Mouse (Mus musculus): ENCODE data around the gene Atp2b4.
A peak's percentile ranks its signal among the peaks of the same experiment; 100 is the strongest.

Atp2b4 gene

DNA sequence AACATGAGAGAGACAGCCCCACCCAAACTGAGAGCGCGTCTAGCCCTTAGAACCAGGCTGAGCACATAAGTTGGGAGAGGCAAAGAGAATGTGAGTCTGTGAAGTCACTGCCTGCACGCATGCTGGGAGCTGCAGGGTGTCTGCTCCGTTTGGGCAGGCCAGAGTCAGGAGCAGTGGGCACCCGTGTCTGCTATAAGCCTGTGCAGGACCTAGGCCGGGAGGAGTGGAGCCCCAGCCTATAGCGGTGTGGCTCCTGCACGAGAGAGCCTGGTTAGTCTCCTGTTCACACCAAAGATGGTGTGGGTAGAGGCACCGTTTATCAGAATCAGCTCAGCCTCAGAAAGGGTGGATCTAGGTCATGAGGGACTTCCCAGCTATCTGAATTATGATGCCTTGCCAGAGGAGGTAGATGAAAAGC is 55.8 kb downstream of the Atp2b4 start:
- no peak for DNase-seq (ENCODE audit: low spot score)

DNA sequence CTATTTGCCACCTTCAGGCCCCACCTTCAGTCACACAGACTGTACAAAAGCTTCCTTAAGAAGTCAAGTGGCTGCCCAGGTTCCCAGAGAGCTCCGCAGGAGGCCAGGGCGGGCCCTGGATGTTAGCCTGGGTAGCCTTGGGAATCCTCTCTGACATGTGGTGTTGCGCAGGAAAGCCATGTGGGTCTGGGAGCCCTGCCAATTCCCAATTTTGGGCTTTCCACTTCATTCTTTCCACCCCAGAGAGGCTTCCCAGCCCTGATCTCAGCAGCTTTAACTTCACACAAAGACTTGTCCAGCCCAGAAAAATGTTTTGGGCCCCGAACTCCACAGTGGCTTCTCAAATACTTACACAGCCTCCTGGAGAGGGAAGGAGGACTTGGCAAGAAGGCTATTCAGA is 56.2 kb downstream of the Atp2b4 start:
- no peak for DNase-seq (ENCODE audit: low spot score)

DNA sequence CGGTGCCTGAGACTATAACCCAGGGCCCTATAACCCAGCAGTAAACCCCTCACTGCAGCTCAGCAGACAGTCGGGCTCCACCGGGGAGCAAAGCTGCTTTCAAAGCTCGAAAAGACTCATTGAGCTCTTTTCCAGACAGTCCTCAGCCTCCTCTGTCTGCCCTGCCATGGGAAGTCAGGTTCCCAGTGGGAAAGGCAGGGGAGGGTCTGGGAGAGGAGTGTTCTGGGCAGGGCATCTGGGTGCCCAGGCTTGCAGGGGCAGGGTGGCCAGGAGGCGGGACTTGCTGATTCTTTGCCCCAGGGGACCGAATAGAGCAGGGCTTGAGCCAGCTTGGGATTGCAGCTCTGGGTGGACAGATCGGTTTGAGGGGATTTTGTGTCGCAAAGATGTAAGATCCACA is 58.3 kb downstream of the Atp2b4 start:
- DNase-seq (ENCODE audit: low spot score), result no peak

DNA sequence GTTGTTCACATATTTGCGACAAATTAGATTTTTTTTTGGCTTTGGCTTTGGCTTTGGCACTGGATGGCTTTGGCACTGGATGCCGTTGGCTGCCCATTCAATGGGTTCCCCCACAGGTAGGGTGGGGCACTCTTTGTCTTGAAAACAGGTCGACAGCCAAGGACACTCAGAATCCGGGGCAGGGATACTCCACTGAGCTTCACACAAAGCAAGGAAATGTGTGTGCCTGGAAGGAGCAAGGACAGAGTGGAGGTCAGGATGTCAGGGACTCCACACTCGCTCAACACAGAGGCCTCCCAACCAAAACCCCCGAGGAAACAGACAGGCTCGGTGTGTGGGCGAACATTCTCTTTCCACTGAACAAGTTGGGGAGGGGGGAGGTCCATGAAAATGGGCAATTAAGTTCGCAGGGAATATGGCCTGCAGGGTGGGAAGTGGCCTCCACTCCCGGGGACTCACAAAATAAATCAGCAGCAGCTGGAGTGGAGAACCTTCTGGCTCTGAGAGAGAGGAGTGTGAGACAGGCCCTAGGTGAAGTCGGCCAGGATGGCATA is 58.9 kb downstream of the Atp2b4 start:
- no peak for DNase-seq (ENCODE audit: low spot score)

DNA sequence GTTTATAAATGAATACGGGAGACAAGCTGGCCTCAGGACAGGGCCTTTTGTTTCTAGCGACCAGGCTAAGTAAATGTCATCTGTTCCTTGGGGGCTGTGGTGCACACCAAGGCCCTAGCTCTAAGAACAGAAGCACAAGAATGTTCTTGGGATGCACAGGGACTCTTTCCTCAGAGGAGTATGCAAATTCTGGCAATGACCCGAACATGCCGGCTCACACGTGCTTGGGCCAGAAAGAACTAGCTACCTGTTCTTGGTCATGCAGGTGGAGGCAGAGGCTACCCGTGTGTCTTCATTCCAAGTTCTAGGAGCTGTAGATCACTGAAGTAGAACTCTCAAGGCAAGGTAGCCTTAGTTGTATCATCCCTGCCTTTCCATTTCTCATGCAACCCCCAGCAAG is 59.7 kb downstream of the Atp2b4 start:
- no peak for DNase-seq (ENCODE audit: low spot score)

DNA sequence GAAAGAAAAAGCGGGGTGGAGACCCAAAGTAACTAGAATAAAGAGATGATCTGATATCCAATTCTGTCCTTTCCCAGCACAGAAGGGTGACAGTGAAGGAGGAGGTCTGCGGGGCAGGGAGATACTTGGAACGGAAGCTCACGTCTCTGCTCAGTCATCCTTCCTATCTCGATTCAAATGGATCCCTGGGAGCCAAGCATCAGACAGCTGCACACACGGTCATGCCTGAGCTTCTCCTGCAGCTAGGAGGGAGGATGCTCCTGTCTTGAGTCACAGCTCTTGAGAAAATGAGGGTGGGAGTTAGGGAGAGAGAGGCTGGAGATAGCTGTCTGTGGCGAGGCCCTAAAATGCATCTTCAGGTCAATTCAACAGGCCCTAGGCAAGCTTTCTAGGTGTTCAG is 64.2 kb downstream of the Atp2b4 start:
- no peak for DNase-seq (ENCODE audit: low spot score)

DNA sequence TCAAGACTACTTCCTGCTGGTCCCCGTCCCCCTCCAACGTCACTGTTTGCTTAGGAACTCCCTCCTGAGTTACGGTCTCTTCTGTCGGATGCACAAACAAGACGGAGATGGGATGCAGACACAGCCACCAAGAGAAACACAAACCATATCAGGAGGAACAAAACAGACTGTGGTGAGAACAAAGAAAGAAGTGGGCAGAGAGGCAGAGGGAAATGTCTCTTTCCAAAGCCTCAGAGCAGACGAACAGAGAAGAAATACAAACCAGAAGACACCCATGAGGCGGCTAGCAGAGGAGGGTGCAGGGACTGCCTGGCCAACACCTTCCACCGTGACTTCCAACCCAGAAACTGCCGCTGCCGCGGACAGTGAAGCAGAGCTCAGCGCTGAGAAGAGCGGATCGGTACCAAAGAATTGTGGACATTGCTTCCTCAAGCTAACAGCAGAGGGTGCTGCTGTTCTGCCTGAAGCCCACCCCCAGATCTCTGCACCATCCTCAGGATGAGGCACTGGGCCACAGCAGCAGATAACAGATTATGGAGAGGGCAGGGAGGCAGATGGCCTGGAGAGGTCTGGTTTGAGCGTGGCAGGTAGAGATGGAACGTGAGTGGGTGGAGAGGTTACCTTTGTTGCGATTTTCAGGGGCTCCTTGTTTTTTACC is 64.7 kb downstream of the Atp2b4 start:
- peak; percentile 90 for DNase-seq (ENCODE audit: low spot score)

DNA sequence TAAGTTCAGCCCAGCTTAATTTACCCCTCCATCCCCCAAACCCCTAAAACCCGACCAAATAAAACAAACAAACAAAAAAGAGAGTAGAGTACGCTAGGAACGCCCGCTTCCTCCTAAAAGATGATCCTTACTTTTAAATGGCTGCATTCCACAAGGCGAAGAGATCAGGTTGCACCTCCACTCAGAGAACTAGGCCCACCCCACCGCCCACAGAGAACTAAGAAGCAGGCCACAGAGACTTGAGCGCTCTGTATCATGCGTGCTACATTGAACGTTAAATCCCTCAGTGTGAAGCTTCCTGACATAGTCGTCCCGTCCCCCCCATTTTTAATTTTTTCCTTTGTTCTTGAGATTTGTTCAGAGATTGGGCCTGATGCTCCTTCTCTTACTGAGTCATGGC is 68.0 kb downstream of the Atp2b4 start:
- DNase-seq (ENCODE audit: low spot score), result no peak

DNA sequence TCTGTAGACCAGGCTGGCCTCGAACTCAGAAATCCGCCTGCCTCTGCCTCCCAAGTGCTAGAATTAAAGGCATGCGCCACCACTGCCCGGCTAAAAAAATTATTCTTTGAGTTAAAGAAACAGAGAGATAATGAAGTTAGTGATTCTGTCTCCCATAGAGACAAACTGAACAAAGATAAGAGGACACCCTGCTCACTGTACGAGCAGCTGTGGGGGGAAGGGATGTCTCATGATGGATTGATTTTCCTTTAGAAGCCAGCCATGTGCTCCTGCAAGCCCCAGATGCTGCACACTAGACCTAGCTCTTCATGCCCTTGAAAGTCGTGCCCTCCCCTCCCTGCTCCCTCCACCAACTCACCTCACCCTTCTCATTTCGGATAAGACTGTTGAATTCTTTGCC is 72.5 kb downstream of the Atp2b4 start:
- no peak for DNase-seq (ENCODE audit: low spot score)

DNA sequence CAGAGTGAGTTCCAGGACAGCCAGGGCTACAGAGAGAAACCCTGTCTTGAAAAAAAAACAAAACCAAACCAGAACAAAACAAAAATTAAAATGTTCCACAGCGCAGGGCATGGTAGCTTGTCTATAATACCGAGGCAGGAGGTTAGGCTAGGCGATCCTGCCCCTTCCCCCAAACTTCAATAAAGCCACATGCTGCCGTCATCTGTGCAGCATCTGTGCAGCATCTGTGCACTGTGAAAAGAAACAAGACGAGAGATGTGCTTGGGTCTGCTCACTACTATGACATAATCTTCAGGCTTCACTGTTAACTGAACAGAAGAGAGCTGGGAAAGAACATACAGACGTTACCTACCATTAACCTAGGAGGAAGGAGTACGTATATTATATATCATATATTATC is 80.5 kb downstream of the Atp2b4 start:
- no peak for DNase-seq (ENCODE audit: low spot score)

DNA sequence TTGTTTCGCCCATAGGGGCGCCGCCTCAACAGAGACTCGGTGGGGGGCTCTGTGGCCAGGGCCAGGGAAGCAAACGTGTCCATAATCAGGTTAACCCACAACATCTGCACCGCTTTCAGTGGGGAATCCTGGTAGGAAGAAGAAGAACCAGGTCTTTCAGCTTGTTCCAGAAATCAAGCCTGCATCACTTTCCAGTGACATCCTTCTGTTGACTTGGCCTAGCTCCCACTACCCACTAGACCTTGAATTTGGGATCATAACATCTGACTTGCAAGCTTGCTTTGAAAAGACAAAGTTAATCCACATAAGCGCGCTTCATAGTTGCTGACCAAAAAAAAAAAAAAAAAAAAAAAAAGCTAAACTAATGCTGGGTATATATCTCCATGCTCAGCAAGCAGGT is 82.1 kb downstream of the Atp2b4 start:
- no peak for DNase-seq (ENCODE audit: low spot score)

DNA sequence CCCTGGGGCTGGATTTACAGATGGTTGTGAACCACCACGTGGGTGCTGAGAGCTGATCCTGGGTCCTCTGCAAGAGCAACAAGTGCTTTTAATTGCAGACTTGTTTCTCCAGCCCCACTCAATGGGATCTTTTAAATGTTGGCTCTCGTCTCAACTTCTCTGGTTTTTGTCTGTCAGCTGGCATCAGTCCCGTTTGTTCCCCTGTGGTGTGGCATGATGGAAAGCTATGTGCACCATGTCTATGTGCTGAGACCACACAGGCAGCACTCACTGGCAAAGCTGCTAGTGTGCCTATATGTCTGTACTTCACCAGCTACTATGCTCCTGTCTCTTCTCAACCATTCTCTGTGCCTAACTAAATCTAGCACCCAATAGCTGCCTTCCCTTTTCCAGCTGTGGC is 82.5 kb downstream of the Atp2b4 start:
- DNase-seq (ENCODE audit: low spot score), result no peak

DNA sequence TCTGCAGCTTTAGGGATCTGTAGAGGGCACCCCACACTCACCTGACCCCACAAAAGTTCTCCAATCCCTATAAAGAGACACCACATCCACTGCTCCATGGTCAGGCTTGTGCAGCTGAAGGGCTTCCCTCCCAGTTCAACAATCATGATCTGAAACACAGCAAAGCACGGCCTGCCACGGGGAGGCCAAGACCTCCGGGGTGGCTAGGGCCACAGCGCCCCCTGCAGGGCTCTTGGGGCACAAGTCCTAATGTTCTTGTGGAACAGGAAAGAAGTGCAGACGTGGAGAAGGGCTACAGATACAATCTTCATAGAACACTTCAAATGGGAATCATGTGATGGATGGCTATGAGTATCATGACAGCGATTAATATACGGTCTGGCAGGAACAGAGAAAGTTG is 84.4 kb downstream of the Atp2b4 start:
- peak; percentile 38 for DNase-seq (ENCODE audit: low spot score)

DNA sequence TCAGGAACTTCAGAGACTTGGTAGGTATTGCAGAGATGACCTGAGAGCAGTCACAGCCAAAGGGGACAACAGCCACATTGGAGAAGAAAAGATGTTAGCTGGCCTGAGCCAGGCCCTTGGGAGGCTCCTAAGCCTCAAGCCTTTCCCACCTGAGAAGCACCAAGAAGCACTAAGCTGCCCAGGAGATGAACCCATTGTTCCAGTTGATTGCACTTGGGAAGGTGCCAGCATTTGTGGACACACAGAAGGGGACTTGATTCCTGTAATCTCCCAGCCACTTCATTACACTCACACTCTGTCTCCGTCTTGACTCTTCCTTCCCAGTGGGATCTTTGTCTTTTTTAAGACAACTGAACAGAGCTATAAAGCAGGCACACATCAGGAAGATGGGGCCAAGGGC is 85.7 kb downstream of the Atp2b4 start:
- DNase-seq (ENCODE audit: low spot score), result no peak

DNA sequence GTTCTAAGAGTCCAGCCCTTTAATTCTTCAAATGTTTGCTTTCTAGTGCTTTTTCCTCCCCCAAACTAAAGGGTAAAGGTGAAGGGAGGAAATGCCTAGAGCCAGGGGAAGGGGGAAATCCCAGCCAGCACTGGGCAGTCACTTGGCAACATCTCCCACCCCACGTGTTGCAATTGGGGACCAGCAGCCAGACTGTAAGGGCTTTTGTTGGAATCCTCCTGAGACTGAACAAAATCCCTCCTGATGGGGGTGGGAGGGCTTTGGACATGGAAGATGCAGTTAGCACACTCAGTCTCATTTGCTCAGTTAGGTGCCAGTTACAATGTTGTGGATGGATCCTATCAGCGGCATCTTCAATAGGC is 87.9 kb downstream of the Atp2b4 start:
- DNase-seq (ENCODE audit: low spot score), result no peak

DNA sequence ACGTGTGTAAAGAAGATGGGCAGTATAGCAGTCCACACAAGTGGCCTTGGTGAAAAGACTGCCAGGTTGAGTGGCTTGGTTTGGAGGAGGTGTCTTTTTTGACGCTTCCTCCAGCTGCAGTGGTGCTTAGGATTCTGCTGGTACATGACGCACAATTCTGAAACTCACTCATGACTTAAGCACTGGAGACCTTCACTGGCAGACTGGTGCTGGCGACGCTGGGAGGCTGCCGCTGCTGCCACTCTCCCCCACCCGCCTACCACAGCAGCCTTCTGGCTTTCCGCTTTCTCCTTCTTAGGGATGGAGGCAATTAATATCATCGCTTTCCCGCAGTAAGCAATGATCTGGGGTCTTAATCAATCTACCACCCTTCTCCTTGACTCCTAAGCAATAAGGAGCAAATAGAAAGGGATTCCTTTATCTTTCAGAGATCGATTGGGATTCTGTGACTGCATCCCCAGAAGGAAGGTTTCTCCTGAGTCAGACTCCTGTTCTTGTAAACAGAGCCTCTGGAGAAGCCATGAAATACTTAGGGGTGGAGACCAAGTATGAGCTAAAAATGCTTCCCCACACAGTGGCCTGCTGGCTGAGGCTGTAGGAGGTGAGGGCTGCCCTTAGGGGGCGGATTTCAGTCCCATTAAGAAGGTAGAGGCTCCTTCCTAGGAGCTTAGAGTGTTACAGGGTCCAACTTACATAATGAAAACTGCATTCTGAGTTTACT is 88.4 kb downstream of the Atp2b4 start:
- DNase-seq (ENCODE audit: low spot score), result no peak

DNA sequence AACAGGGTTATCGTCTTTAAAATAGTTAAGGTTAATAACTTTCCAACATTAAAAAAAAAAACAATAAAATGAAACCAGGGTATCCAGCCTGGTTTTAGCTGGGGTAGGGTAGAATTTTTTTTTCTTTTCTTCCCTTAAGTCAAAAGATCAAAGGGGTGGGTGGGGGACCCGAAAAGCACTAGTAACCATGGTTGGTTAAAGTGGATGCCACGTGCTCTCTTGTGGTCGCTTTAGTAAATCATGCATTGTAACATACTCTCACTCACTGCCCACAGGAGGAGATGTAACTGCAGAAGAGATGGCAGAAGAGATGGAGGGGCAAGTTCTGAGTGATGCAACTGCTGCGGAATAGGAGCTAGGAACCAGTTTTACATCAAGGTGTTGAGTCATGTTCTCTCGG is 89.5 kb downstream of the Atp2b4 start:
- DNase-seq (ENCODE audit: low spot score), result no peak

DNA sequence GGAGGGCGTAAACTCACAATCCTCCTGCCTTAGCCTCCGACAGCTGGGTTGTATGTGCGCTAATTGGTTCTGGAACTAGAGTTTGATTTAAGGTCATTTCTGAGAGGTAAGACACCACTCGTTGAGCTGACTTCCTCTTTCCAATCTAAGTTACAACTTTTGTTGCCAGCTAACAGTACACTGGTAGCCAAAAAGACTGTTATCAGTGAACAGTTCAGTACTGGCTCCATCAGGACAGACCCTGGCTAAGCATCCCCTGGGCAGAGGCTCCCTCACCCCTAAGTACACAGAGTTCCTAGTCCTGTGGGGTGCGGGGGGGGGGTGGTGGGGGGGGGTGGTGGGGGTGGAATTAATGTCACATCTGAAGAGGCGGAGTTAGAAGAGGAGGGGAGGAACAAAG is 89.9 kb downstream of the Atp2b4 start:
- no peak for DNase-seq (ENCODE audit: low spot score)

DNA sequence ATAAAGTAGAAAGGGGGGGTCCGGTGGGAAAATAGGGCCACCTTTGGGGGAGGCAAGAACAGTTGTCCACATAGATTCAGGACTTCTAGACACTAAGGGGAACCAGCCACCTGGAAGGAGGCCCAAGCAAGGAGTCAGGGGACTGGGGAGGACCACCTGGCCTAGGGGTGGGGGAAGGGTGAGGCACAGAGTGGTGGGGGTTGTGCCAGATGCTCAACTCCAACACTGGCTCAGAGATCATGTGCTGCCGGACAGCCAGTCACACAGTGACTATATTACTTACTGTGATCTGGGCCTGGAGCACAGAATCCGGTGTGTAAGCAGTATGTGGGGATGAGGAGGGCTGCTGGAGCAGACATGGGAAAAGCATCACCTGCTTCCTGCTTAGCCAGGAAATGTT is 91.5 kb downstream of the Atp2b4 start:
- DNase-seq (ENCODE audit: low spot score), result peak; percentile 9

DNA sequence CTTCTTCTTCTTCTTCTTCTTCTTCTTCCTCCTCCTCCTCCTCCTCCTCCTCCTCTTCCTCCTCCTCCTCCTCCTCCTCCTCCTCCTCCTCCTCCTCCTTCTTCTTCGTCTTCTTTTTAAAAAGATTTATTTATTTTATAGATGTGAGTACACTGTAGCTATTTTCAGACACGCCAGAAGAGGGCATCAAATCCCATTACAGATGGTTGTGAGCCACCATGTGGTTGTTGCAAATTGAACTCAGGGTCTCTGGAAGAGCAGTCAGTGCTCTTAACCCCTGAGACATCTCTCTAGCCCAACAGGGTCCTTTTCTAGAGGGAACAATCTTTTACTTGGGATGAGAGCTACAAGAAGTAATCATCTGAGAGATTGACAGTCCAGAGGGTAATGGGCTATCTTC is 99.0 kb downstream of the Atp2b4 start:
- DNase-seq (ENCODE audit: low spot score), result peak; percentile 6

DNA sequence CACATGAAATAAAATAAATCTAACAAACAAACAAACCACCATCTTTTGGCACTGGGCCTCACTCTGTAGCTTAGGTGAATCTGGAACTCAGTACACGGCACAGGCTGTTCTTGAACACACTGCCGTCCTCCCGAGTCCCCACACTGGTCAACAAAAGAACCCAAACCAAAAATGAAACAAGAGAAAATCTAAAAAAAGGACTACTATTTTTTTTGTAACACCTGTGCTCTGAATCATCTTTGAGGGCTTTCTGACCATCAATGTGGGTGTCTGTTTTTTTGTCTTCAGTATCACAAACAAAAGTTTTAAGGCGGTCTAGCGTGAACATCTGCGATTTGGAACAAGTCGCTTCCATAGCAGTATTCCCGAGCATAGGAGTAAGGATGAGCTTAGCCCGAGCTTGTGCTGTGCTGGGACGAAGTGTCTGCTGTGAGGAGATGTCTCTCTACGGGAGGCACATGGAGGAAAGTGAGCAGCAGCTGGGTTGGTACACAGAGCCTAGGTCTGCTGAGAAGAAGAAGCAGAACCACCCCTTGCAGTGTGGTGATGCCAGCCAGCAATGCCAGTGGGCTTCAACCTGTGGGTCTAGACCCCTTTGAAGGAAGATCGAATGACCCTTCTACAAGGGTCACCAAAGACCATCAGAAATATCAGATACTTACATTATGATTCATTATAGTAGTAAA is 102.8 kb downstream of the Atp2b4 start:
- no peak for DNase-seq (ENCODE audit: low spot score)

DNA sequence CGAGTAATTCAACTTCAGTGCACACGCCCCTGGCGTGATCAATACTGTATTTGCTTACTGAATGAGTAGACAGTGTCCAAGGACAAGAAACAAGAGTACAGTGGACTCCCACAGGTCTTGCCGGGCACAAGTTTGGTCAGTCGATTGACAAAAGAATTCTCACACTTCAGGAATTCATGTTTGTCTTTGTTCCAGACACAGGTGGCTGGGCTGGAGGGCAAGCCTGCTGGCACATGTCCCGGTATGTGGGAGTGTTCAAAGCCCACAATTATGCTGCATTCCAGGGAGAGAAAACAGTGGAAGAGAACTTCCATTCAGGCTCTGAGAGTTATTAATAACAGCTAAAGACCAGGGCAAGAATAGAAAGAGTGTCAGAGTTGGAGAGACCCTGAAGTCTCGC is 104.9 kb downstream of the Atp2b4 start:
- DNase-seq (ENCODE audit: low spot score), result no peak

DNA sequence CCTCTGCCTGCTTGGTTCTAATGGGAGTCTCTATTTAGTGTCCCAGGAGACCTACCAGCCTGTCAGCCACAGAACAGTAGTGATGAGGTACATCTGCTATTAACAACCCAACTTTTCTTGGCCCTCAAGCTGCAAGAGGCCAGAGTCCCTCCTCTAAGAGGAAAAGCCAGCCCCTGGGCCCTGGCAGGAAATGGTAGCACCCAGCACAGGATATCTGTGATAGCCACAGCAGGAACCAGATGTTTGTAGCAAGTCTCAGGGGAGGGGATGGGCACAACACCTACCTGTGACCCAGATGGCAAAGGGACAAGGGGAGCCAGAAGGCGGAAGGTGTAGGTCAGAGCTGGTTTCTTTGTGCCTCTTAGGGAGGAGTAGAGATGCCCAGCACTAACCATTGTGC is 106.0 kb downstream of the Atp2b4 start:
- no peak for DNase-seq (ENCODE audit: low spot score)
